Mouse (Mus musculus) fat pad, adult 2 months (tissue): ENCODE data around the gene Foxr2.

ENCODE experiments used
- DNase-seq: peaks from one replicate; pipeline ENCODE4 v3.0.0-alpha.2; 2011; ENCODE audit warnings: low read depth, low spot score; ENCODE audit errors: extremely low read depth

Foxr2 gene

GRCm38 (mm10) chrX:153118486-153118885 lies at the start of gene Foxr2:
Gene Foxr2 (plus strand): TSS chrX:153118786.
- no peak for DNase-seq

GRCm38 (mm10) chrX:153119013-153119412 lies 427 bp downstream of the Foxr2 start:
- DNase-seq = no peak

GRCm38 (mm10) chrX:153139734-153140515 lies 21.3 kb downstream of the Foxr2 start, which contains the start of gene Rragb:
Gene Rragb (plus strand): TSS chrX:153139981.
- DNase-seq = no peak

GRCm38 (mm10) chrX:153142656-153143055 lies 24.1 kb downstream of the Foxr2 start:
- DNase-seq = no peak

- no peak for DNase-seq
Measured at GRCm38 (mm10) chrX:153151766-153152165, 33.2 kb downstream of the Foxr2 start.

GRCm38 (mm10) chrX:153155322-153155721 lies 36.7 kb downstream of the Foxr2 start:
- no peak for DNase-seq

GRCm38 (mm10) chrX:153174786-153175185 lies 56.2 kb downstream of the Foxr2 start:
- DNase-seq = no peak

- DNase-seq = no peak
Measured at GRCm38 (mm10) chrX:153182221-153182620, 63.6 kb downstream of the Foxr2 start.
